Mouse (Mus musculus): ENCODE measurements around the gene Dcaf1.

The Dcaf1 gene

DNA sequence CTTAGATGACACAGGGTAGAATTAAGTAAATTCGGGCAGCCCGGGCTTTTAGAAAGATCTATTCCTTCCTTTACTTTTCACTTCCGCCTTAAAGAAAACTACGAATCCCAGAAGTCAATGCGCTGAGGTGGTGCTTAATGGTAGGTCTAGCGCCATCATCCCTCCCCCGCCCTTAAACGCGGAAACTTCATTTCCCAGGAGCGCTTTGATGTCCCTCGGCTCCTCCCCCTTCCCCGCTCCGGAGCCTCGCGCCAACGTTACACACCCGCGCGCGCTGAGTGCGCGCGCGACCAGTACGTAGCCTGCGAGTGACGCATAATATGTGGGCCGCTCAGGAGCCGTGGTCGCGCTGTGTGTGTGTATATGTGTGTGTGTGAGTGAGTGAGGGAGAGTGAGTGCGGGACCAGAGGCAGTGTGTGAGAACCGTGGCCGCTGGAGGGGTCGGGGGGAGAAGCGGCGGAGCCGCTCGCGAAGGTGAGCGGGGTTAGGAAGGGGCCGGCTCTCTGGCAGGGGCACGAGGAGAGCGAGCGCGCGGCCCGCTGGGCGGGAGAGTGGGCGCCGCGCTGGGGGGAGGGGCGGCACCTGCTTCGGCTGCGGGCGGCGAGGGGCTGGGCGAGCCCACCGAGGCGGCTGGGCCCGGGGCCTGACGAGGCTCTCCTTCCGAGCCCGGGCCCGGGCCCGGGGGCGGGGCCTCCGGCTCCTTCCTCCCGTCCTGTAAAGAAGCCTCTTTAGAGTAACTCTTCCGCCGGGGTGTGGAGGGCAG lies at the start of gene Dcaf1:
TSS of gene Dcaf1 (plus strand) at position 257 of the 763 bp plus-strand sequence.
- in situ Hi-C loops (cut with MboI, MseI): no loop called here

DNA sequence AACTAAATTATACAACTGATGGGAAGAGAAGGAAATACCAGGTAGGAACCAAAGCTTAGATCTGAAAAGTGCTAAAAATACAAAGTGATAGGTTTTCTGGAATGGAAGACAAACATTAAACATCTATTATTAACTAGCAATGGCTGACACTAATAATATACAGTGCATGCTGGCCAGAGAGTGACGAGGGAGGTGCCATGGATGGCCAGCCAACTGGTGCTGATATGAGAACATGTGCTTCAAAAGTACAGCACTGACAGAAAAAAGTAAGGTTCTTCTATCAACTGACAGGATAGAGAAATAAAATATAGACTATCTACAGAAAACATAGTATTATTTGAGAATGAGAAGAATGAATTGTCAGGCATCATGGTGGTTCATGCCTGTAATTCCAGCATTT lies 45.6 kb upstream of the Dcaf1 start:
- in situ Hi-C loops (cut with MboI, MseI): no loop called here

DNA sequence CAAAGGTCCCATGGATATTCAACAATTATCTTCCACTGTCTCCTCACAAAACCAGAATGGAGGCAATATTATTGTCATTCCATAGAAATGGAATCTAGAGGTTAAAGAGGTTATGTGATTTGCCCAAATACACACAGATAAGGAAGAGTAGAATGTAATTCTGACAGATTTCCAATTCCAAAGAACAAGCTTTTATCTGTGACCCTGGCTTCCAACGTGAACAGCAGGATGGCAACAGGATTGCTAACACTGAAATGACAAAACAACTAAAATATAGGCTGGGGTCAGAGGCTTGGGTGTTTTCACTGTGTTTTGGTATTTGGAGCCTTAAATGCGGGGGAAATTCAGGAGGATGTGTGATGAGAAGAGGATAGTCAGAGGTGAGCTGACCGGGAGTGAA lies 44.3 kb upstream of the Dcaf1 start:
- in situ Hi-C loops (cut with MboI, MseI): no loop called here

DNA sequence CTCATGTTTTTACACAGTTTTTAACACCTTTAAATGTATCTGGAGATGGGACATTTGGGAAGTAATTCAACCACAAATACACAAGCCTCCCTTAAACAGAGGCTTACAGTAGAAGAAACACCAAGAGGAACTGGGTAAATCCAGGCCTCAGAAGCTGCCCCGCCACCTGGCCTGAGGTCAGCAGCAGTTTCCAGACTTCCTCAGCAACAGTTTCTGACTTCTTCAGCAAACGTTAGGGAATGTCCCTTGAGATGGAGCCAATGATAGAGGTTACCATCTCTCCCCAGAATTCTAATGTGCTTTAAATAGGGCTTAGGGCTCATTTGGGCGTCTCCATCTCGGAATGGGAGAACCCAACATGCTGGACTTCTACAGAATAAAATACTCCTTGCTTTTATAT lies 43.4 kb upstream of the Dcaf1 start:
- in situ Hi-C loops (cut with MboI, MseI): no loop called here

DNA sequence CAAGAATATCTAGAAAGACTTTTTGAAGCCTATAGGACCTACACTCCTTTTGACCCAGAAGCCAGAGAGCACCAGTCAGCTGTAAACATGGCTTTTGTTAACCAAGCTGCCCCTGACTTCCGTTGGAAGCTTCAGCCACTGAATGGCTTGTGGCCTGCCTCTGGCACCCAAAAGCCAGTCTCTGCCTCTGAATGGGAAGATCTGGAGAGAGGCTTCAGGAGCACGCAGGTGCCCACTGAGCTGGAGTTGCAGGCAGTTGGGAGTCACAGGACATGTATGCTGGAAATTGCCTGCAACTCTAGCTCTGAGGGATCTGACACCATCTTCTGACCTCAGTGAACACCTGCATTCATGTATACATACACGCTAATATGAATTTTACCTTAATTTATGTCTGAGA lies 41.6 kb upstream of the Dcaf1 start:
- in situ Hi-C loops (cut with MboI, MseI): loop anchor here (10.0 kb wide), 1 partner anchor 1265 kb away; the partner anchor contains the start of gene Gmppb

DNA sequence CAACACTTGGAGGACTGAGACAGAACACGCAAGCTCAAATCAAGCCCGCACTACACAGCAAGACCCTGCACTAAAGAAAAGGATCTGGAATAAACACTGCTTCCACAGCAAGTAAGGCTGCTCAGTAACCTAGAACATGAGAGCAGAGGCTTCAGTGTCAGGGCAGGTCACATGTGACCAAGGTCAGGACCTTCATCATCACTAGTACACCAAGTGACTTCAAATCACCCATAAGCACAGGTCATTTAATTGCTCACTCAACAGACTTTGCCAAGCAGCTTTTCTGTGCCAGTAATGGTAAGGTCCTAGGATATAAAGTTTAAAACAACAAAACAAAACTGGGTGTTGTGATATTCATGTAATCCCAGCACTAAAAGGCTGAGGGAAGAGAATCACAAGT lies 38.1 kb upstream of the Dcaf1 start:
- in situ Hi-C loops (cut with MboI, MseI): loop anchor here (10.0 kb wide), 1 partner anchor 1261 kb away; the partner anchor contains the start of gene Gmppb

DNA sequence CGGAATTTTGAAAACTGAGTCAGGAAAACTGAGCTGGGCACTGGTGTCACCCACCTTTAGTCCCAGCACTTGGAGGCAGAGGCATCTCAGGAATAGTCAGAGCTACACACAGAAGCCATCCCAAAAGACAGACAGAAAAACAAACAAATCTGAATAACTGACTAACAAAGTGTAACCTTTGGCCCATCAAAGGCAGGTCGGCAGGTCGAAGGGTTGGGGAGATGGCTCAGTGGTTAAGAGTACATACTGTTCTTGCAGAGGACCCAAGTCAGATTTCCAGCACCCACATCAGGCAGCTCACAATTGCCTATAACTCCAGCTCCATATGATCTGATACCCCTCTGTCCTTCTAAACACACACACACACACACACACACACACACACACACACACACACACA lies 36.5 kb upstream of the Dcaf1 start:
- in situ Hi-C loops (cut with MboI, MseI): loop anchor here (10.0 kb wide), 1 partner anchor 1260 kb away; the partner anchor contains the start of gene Gmppb

DNA sequence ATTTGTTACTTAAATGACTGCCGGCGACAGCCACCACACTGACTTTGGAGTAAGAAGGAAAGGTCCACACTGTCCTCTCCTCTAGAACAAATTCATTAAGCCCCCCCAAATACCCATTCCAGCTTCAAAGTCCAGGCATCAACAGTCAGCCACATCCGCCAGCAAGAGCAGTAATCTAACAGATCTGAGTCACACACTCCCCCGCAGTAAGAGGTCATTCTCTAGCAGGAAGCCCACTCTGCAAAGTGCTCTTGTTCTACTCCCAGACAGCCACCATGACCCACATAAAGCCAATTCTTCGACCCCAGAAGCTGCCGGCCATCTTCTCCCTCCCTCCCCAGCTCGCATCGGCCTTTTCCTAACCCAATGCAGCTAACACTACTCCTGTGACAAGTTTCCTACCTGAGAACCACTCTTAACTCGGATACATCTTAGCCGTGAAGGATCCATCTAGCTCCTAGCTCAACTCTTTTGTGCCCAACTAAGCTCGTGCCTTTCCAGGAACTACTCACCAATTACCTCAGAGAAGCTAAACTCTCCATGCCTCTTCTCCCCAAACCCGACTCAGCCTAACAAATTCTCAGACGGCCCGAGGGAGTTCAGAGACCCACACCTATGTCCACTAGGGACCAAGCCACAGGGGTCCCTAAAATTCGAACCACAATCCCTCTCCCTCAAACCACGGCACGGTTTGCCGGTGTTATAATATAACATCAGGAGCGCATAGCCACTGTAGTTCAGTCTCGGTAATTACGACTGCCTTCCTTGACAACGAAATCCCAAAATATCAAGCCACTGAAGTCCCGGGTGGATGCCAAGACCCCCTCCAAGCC lies 33.5 kb upstream of the Dcaf1 start:
- in situ Hi-C loops (cut with MboI, MseI): loop anchor here (10.0 kb wide), 1 partner anchor 1257 kb away; the partner anchor contains the start of gene Gmppb

DNA sequence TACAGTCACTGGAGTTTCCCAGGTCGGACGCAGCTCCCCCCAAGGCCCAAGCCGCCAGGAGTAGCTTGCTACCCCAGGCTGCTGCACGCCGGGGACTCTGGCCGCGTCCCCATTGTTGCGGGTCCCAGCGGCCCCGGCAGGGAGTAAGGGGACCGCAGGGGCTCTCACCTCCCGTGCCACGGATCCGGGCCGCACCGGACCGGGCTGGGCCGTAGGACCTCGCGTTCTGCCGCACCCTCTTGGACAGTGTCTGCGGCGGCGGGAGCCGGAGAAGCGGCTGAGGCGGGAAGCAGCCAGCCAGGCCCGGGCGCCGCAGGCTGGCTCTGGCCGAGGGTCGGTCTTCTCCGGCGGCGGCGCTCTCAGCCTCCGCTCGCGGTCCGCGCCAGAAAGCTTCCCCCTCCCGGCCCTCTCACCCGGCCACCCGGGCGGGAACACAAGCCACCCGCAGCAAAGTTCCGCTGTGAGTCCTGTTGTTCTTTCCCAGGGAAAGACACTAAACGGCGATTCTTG lies 32.8 kb upstream of the Dcaf1 start, which contains the start of gene Rad54l2:
TSS of gene Rad54l2 (minus strand) at position 383 of the 510 bp plus-strand sequence.
- in situ Hi-C loops (cut with MboI, MseI): loop anchor here (10.0 kb wide), 1 partner anchor 1256 kb away; the partner anchor contains the start of gene Gmppb

DNA sequence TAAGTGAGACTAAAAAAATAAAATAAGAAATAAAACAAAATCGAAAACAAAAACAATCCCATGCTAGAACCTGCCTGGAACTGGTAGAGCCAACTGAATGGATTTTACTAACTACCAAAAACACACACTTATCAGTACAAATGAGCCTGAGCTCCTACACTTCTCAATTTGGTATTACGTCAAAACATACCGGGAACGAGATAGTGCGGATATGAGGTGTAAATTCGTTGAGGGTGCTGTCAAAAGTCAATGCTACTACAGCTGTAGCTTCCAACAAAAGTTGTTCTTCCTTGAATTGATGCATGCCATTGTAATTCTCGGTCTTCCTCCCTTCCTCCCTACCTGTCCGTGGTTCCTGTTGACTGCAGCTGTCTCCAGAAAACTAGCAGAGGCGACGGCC lies 32.3 kb upstream of the Dcaf1 start:
- in situ Hi-C loops (cut with MboI, MseI): loop anchor here (10.0 kb wide), 1 partner anchor 1255 kb away; the partner anchor contains the start of gene Gmppb

DNA sequence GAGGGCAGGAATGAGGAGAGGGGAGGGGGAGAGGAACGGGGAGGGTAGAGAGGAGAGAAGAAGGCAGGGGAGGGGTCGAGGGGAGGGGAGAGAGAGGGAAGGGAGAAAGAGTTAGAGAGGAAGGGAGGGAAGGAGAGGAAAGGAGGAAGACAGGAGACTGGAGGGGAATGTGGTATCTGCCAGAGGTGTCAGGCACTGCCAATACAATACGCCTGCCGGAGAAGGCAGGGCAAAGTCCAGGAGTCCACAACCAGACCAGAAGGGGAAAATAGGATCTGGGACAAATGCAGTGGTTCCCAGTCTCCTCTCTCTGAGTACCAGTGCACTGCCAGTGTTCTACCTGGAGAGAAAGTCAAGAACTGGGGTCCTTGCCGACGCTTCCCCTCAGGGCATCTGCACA lies 30.8 kb upstream of the Dcaf1 start:
- in situ Hi-C loops (cut with MboI, MseI): no loop called here

DNA sequence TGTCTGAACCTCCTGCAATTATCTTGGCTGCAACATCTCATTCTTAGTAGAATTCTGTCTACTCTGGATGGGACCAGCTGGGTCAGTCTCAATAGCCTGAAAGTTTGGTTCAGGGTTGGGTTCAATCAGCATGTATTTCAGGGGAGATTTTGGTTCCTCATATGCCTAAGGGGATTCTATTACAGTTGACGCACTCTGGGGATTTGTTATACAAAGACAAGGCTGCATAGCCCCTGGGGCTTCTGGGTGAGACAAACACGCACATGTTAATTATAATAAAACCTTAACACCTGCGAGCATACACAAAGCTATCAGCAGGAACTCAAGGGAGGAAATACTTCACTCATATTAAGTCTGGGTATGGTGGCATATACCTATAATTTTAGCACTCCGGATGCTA lies 15.2 kb upstream of the Dcaf1 start:
- in situ Hi-C loops (cut with MboI, MseI): no loop called here

DNA sequence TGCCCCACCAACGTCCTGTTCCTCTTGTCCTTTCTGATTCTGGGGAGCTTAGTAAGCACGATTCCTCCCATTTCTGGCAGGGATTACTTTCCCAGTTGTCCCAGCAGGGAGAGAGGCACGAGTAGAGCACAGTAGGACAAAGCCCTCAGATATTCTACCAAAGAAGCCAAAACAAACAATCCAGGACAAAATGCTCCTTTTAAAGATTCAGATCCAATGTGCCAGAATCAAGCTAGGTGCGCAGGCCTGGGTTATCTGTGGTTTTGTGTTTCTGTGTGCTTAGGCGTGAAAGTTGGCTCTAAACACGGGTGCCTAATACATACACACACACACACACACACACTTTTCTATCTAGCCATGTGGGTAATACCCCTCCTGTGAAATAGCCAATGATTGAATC lies 3.5 kb upstream of the Dcaf1 start:
- in situ Hi-C loops (cut with MboI, MseI): loop anchor here (5.0 kb wide), 1 partner anchor 131 kb away; the partner anchor contains the start of gene Tex264

DNA sequence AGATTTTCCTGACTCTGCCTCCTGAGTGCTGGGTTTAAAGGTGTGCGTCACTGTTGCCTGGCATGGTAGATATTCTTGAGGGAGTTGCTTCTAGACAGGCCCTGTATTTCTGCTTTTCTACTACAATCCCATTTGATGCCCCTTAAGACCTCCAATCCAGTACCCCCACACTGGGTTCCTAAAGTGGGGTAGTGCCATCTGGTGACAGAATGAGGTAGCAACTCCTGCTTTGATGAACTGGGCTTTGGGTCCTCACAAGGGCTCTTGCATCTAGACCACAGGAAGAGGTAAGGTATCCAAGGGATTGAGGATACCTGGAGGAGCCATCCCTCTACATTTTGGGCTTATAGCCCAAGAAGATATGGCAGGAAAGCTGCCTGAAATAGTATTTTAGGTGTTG lies 2.5 kb upstream of the Dcaf1 start:
- in situ Hi-C loops (cut with MboI, MseI): loop anchor here (5.0 kb wide), 1 partner anchor 132 kb away; the partner anchor contains the start of gene Tex264

DNA sequence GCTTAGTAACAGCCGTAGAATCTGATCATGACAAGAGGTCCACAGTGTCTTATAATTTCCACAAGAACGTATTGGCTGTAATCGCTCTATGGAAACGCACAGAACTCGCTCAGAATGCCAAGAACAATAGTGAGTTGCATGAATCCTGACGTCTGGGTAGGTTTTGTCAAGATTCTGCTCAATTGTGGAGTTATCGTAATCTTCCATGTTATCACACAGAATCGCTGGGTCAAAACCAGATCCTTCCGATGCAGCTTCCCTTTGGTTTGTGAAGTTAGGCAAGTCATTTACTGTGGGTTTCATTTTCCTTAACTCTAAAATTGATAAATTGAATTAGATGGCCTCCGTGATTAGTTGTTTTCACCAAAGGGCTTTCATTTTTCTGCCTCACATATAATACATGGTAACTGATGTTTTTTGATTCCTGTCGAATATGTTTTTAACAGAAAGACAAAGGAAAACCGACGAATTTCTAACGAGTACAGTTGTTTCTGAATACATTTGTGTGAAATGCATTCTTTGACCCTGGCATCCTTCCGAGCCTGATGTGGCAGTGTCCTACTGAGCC lies 540 bp upstream of the Dcaf1 start:
- in situ Hi-C loops (cut with MboI, MseI): no loop called here

DNA sequence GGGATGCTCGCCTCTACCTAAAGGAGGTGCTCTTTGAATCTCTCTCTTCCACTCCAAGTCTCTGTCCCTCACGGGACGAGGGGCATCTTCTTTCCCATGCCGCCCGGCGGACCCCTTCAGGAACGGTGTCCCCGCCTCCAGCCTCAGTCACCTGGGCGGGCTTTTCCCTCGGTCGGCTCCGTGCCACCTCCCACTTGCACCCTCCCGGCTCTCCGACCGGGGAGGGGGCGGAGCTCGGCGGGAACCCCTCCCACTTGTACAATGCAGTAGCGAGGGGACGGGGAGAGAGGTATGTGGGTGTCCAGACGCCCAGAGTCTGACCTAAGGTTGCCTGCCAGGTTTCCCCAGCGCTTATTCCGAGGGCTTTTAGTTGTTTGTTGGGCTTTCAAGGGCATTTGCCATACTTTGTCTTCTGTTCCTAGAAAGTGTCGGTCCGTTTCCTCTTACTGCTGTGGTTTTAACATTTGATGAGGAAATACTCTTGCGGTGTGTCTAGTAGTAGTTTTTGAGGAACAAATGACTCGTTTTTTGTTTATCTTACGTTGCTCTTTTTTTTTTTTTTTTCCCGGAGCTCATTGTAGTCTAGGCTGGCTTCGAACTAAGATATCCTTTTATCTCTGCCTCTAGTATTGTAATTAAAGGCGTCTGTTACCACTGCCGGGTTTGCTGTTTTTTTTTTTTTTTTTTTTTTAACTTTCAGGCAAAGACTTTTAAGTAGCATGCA lies 869 bp downstream of the Dcaf1 start:
- in situ Hi-C loops (cut with MboI, MseI): no loop called here

DNA sequence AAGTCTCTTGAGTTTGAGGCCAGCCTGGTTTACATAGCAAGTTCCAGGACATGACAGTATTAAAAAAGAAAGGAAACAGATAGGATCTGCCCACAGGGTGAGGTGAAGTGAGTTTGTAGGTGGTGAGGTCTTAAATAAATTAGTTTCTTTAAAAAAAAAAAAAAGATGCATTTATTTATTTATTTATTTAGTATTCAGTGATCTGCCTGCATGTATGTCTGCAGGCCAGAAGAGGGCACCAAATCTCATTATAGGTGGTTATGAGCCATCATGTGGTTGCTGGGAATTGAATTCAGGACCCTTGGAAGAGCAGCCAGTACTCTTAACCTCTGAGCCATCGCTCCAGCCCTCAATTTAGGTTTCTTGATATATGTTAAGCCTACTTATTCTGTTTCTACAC lies 18.9 kb downstream of the Dcaf1 start:
- in situ Hi-C loops (cut with MboI, MseI): loop anchor here (10.0 to 25.0 kb wide), 2 partner anchors 922 to 1694 kb away; partner anchors contain the start of gene Rbm5

DNA sequence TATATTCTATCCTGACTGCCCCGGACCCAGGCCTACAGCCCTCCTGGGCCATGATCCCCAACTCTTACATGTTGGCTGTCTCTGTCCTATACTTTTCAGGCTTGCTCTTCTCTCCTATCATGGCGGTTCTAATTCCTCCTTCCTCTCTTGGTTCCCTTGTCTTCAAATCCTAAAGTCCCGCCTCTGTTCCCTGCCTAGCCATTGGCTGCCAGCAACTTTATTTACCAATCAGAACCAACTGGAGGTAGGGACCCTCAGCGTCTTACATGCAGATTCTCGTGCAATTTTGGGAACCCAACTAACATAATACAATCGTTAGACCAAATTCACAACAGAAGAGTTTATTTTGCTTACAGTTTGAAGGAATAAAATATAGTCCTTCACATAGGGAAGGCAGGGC lies 21.1 kb downstream of the Dcaf1 start:
- in situ Hi-C loops (cut with MboI, MseI): loop anchor here (10.0 to 25.0 kb wide), 2 partner anchors 920 to 1692 kb away; partner anchors contain the start of gene Rbm5

DNA sequence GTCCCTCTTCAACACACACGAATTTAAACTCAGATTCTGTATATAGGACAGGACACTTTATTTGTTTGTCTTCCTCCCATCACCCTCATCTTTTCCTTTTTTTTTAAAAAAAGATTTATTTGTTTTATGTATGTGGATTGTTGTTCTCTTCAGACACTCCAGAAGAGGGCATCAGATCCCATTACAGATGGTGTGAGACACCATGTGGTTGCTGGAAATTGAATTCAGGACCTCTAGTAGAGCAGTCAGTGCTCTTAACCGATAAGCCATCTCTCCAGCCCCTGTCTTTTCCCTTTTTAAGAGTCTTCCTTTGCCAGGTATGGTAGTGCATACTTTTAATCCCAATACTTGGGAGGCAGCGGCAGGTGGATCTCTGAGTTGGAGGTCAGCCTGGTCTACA lies 35.0 kb downstream of the Dcaf1 start:
- in situ Hi-C loops (cut with MboI, MseI): no loop called here

DNA sequence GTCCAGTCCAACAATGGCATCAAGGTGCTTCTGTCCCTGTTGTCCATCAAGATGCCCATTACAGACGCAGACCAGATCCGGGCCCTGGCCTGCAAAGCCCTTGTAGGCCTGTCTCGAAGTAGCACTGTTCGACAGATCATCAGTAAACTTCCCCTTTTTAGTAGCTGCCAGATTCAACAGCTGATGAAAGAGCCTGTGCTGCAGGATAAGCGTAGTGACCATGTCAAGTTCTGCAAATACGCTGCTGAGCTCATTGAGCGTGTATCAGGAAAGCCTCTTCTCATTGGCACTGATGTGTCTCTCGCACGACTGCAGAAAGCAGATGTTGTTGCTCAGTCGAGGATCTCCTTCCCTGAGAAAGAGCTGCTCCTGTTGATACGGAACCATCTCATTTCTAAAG lies 36.4 kb downstream of the Dcaf1 start:
- in situ Hi-C loops (cut with MboI, MseI): no loop called here

DNA sequence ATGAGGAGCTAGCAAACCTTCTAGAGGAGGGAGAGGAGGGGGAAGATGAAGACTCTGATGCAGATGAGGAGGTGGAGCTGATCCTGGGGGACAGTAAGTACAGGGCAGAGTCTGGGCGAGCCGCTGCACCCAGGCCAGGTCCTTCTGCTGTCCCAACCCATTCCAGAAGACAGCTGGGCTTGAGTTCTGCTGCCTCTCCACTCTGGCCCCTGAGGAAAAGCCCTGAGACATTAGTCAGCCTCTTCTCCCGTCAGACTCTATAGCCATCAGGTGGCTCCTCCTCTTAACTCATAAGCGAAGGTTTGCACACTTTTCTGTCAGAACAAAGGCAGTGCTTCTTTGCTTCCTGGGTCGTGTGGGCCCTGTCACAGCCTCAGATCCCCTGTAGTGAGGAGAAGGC lies 52.5 kb downstream of the Dcaf1 start:
- in situ Hi-C loops (cut with MboI, MseI): loop anchor here (5.0 kb wide), 1 partner anchor 37 kb away; no protein-coding TSS in a partner anchor

Data from T-helper 1 cell (primary cell).